Mouse (Mus musculus) naive thymus-derived CD4-positive, alpha-beta T cell, adult 2 months (primary cell): Measurements from ENCODE around the gene Rpf1.

Source experiments
- DNase-seq: peaks from one replicate; pipeline ENCODE4 v3.0.0-alpha.2; 2011; ENCODE audit warnings: low read depth

Gene Rpf1

DNA sequence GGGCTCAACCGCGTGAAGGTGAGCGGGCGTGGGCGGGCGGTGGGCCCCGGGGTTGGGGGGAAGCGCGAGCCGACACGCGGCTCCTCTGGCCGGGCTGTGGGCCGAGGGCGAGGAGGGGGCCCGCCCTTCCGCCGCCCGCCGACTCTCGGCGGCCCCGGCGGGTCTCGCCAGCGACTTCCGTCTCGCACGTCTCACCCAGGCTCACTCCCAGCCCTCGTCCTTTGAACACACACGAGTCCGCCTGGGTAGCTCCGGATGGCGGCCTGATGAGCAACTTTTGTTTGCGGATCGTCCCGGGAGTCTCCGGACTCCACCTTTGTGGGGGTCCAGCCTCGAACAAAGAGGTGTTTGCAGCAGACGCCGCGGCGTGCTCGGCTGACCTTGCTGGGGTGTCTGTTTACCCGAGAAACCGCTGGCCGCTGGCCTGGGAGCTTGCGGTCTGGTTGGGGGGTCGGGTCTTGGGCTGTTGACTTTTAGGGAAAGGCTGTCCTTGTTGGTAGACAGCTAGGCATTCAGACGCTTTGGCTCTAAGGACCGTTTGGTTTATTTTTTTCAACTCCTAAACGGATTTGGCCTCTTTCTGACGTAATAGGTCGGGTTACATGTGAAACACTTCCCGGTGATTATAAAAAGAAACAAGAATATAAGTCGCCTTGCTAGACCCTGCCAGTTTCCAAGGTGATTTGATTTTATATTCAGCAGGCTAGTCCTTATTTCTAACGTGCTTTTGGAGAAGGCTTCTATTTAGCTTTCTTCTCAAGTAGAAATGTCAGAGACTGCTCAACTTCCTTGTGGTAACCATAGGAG lies 21.0 kb downstream of the Rpf1 start:
- DNase-seq, result peak; percentile 82

DNA sequence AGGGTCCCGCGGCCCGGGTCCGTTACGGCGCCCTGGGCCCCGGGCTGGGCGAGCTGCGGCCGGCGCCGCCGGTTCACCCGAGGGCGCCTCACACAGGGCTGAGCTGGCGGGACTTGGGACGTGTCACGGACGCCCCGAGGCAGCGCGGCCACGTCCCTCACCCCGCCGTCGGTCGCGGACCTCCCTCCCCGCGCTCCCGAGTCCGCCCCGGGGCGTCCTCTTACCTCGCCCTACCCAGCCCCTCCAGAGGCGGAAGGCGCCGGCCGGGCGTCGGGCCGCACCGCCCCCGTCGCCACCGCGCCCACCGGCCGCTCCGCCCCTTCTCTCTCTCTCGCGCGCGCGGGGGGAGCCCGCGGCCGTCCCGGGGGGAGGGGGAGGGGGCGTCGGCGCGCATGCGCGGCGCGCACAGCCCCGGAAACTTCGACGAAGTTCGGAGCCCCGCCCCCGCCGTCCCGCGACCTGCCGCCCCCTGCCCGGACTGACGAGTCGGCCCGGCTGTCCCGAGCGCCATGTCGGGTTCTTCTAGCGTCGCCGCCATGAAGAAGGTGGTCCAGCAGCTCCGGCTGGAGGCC lies 21.7 kb downstream of the Rpf1 start, which contains the start of the genes Spata1 and Gng5:
TSS of gene Spata1 (minus strand) at position 323 of the 572 bp plus-strand sequence.
TSS of gene Gng5 (plus strand) at position 377 of the 572 bp plus-strand sequence.
- DNase-seq, result peak; percentile 96

DNA sequence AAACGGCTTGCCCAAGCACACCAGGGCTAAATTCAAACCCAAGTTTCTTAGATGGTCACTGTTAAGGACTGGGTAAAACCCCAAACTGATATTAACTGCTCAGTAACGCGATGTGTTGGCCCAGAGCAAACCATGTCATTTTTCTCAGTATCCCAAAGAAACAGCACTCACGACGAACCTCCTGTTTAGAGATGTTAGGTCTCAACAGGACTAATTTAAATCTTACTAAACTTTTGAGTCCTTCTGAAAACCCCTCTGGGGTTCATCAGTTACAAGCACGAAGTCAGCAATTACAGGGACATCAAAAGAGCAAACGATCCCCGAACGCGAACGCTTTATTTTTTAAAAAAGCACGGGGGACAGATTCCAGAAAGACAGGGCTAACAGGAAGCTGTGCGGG lies 22.2 kb downstream of the Rpf1 start:
- no peak for DNase-seq

DNA sequence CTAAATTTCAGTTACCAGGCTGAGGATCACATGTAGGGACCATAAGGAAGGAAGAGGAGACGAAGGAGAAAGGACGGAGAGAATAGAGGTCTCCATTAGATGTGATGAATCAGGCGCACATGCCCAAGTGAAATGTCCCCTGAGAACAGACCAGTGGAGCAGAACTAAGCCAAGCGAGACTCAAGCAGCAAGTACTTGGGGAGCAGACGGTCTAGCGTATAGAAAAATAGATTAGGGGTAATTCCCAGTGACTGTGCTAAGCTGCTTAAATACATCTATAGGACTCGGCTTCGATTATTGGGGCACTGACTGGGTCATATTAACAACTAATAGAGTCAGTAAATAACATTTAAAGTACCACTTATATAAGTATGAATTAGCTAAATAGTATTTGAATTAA lies 26.3 kb downstream of the Rpf1 start:
- no peak for DNase-seq

DNA sequence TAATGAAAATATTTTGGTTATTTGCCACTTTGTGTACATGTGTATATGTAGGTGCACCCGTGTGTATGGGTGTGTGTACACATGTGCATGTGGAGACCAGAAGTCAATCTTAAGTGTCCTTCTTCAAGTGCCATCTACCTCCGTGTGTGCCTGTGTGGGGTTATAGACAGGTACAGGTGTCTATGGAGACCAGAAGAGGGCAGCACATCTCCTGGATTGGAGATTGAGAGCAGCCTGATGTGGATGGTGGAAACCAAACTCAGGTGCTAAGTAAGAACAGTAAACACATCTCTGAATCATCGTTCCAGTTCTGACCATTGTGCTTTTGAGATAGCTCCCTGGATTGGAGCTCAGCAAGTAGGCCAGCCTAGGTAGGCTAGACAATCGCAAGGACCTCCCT lies 34.8 kb downstream of the Rpf1 start:
- DNase-seq, result peak; percentile 3

DNA sequence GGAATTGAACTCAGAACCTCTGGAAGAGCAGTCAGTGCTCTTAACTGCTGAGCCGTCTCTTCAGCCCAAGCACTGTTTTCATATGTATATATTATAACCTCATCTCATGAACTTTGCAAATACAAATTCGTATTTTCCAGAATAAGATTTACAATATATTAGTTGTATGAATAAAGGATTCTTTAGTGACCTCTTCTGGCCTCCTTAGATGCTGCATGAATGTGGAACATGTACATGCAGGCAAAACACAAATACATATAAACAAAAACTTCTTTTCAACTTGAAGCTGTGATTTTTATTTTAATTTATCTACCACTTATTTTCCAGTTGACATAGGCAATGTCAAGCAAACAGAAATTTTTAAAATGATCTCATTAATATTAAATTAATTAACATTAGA lies 39.2 kb downstream of the Rpf1 start:
- no peak for DNase-seq

DNA sequence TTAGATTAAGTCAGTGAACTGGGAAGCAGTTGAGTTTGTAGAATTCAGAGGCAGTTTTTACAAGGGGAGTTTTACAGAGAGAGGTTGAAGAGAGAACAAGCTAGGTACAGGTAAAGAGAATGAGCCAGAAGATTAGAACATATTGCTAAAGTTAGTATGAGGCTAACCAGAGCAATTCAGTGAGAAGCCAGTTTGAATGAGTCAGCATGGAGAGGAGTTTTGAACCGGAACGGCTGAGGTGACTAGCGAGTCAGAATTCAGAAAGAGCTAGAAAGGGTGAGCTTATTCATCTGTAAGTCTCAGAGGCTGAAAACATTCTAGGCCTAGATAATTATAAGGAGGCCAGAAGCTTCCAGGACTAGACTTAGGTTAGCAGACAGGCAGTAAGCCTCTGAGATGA lies 46.8 kb downstream of the Rpf1 start:
- DNase-seq, result no peak

DNA sequence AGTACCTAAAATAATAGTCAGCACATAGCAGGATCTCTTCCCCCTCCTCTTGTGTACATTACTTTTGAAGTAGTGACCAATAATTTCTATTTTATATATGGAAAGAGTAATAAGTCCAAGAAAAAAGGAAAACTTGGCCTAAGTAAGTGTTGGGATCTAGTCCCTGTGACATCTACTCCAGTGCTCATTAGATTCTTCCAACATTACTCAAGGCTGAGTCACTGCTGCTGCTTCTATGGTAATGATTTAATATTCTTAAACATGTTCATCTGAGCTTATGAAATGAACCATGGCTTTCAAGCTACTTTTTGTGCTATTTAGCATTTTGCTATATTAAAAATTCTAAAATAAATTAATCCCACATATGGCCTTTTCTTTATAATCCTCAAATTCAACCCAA lies 47.5 kb downstream of the Rpf1 start:
- DNase-seq, result no peak

DNA sequence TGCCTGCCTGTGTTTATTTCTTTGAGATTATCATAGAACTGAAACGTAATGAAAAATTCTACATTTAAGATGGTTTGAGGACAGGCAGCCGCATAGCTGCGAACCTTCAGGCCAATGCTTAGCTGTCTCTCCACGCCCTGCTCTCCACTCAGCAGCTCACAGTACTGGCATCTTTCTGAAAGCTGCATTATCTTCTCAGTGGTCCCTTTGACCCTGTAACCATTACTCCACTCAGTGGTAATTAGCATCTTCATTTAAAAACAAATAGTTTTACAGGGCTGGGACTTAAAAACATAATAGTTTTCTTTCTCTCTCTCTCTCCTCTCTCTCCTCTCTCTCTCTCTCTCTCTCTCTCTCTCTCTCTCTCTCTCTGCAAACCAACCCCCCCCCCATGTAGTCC lies 48.6 kb downstream of the Rpf1 start:
- no peak for DNase-seq

DNA sequence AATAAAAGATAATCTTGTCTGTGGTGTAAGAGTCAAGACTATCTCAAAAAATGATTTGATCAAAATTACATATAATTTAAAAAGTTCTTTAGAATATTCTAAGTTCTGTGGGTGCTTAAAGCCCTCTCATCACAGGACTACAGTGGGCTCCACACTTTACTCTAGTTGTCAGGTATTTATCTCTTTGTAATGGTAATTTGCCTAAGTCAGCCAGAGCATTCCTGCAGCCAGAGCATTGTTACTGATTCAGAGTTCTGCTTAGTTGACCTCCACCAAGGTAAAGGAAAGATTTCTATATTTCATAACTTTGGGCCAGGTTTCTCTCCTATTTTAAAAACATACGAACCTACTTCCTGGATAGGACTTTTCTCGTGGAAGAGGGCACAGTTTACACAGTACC lies 52.0 kb downstream of the Rpf1 start:
- DNase-seq, result no peak

DNA sequence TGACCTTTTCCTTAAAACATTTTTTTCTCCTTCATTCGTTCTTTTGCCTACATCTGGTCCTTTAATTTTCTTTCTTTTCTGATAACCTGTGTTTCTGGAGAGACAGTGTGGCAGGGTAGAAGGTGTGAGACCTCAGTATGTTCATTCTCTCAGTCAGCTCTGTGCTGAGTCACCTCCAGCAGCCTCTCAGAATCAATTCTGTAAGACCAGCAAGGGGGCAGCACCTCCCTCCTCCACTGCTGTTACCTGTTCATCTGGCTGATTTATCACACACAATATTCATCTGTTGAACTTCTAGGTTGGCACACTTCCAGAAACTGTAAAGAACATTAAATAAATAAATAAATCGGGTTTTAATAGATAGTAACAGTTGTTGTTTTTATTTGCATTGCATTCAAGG lies 58.3 kb downstream of the Rpf1 start:
- DNase-seq, result no peak
